Mouse (Mus musculus): ENCODE data around the gene Olfr1085. TPM values are rescaled to one million over a fixed set of nuclear protein-coding genes. Genes with fewer than 3 reads are reported as not detected.
"Not testable (repeated sequence)": the region's sequence is repeated elsewhere in the genome, so short reads cannot be mapped to it uniquely, and the experiment has no call there.

The Olfr1085 gene
- polyA plus RNA-seq (2015; fragmentation: Nextera tagmentation; extraction: Ambion mirVana) = not detected in 2 replicates

DNA sequence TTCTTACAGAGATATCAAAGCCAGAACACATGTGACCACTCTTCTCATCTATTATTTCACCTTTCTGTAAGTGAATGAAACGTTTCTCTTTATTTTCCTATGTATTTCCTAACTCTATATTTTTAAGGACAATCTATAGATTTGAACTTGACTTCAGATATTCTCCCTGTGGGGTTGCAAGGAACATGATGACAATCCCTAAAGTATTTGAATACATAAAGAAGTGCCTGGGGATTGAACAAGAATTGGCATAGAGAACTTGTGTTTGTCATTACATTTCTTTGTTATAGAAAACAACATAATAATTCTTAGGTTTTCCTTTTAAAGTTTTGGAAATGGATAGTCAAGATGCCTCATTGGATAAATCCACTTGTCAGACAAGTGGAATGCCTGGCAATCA, at the start of gene Olfr1085:
Olfr1085 (minus strand) TSS at position 101 of the 400 bp plus-strand sequence.
- ATAC-seq = no peak
- Histone ChIP-seq H3K9ac (ENCODE audit: low read depth, low read length) (no peak within 1 kb of the TSS), H3K36me3 (ENCODE audit: control insufficient read depth, insufficient read depth, low read length) (no peaks in the 10 kb centered on the region), H3K4me3 (ENCODE audit: low read length) (no peak within 1 kb of the TSS), H3K27ac (ENCODE audit: low read length) (no peak within 1 kb of the TSS), H3K4me1 (ENCODE audit: control insufficient read depth, insufficient read depth, low read length) (no peaks in the 10 kb centered on the region), H3K27me3 (replicated peaks; ENCODE audit: control insufficient read depth, insufficient read depth, low read length) (no peaks in the 10 kb centered on the region), H3K4me2 (ENCODE audit: low read depth, low read length) (no peak within 1 kb of the TSS), H3K9me3 (ENCODE audit: control insufficient read depth, low read length) (no peaks in the 10 kb centered on the region)
- WGBS = 21% methylated on average over 1 of the region's 1 CpGs

DNA sequence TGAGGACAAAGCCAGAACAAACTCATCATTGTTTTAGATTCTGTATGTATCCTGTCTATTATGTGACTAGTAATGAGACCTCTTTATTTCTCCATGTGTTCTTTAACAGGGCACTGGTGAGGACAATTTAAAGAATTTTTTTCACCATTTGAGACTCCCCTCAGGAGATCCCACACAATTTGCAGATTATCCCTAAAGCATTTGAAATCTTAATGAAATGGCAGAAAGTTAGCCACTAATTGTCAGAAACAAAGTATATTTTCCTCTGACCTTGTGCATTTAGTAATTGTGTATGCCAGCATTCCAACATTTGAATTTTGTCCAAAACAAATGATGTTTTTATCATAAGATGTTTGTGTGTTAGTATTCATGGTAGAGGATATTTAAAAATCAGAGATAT, 36.5 kb upstream of the Olfr1085 start, which contains the start of gene Olfr1087:
Olfr1087 (minus strand) TSS at position 101 of the 400 bp plus-strand sequence.
- H3K4me1 ChIP-seq (ENCODE audit: control insufficient read depth, insufficient read depth, low read length) = no peaks in the 10 kb centered on the region

DNA sequence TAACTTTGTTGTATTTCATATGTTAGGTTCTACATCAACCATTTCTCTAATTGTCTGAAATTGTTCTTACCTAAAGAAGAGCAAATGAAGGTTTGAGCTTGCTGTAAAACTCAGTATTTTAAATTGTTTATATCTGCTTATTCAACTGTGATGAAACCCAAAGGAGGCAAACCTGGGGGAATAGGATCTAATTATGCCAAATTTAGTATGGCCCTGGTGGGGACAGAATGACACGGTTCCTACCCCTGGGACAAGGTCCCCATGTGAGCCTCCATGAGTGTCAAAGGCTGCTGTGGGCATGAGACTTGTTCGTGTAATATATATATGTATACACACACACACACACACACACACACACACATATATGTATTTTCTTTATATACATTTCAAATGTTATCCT, 18.2 kb upstream of the Olfr1085 start, which contains the start of gene Olfr1086:
Olfr1086 (minus strand) TSS at position 101 of the 400 bp plus-strand sequence.
- no peaks in the 10 kb centered on the region for H3K27me3 ChIP-seq (replicated peaks; ENCODE audit: control insufficient read depth, insufficient read depth, low read length)
- no peaks in the 10 kb centered on the region for H3K36me3 ChIP-seq (ENCODE audit: control insufficient read depth, insufficient read depth, low read length)
- no peak within 1 kb of the TSS for H3K9ac ChIP-seq (ENCODE audit: low read depth, low read length)
- H3K9me3 ChIP-seq (ENCODE audit: control insufficient read depth, low read length) = no peaks in the 10 kb centered on the region
- no peak within 1 kb of the TSS for H3K4me2 ChIP-seq (ENCODE audit: low read depth, low read length)
- no peak for ATAC-seq
- 83% methylated on average over 2 of the region's 2 CpGs for WGBS
- H3K4me3 ChIP-seq (ENCODE audit: low read length) = no peak within 1 kb of the TSS
- H3K27ac ChIP-seq (ENCODE audit: low read length) = no peak within 1 kb of the TSS
- H3K4me1 ChIP-seq (ENCODE audit: control insufficient read depth, insufficient read depth, low read length) = no peaks in the 10 kb centered on the region

More for the DNA sequence above, 36.5 kb upstream of the Olfr1085 start, which contains the start of gene Olfr1087:
- H3K9ac ChIP-seq (ENCODE audit: low read depth, low read length) = no peak within 1 kb of the TSS
- no peaks in the 10 kb centered on the region for H3K36me3 ChIP-seq (ENCODE audit: control insufficient read depth, insufficient read depth, low read length)
- no peak for ATAC-seq
- no peak within 1 kb of the TSS for H3K27ac ChIP-seq (ENCODE audit: low read length)
- no peaks in the 10 kb centered on the region for H3K9me3 ChIP-seq (ENCODE audit: control insufficient read depth, low read length)
- H3K4me2 ChIP-seq (ENCODE audit: low read depth, low read length) = no peak within 1 kb of the TSS
- H3K4me3 ChIP-seq (ENCODE audit: low read length) = no peak within 1 kb of the TSS
- no peaks in the 10 kb centered on the region for H3K27me3 ChIP-seq (replicated peaks; ENCODE audit: control insufficient read depth, insufficient read depth, low read length)

DNA sequence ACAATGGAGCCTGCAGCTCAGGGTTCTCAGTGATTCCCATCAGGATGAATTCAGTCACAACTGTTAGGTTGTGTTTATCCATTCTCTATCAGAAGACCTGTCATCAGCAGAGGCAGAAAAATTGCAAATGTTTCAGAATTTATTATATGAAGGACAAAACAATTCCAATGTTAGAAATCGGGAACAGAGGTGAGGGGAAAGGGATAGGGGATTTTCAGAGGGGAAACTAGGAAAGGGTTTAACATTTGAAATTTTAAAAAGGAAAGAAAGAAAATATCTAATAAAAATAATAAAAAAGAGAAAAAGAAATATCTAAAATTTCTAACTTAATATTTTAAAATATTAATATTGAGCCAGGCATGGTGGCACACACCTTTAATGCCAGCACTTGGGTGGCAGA, 22.2 kb downstream of the Olfr1085 start, which contains the start of gene Olfr1084:
Olfr1084 (minus strand) TSS at position 101 of the 400 bp plus-strand sequence.
- not testable (repeated sequence) for H3K9me3 ChIP-seq (ENCODE audit: control insufficient read depth, low read length); H3K4me2 ChIP-seq (ENCODE audit: low read depth, low read length); H3K9ac ChIP-seq (ENCODE audit: low read depth, low read length); H3K4me1 ChIP-seq (ENCODE audit: control insufficient read depth, insufficient read depth, low read length); H3K27me3 ChIP-seq (replicated peaks; ENCODE audit: control insufficient read depth, insufficient read depth, low read length); H3K4me3 ChIP-seq (ENCODE audit: low read length); ATAC-seq; H3K36me3 ChIP-seq (ENCODE audit: control insufficient read depth, insufficient read depth, low read length); H3K27ac ChIP-seq (ENCODE audit: low read length)
- 89% methylated on average over 1 of the region's 1 CpGs for WGBS

Other genes starting within 250 kb of the Olfr1085 start
- not detected in 2 replicates for gene Olfr1061, start 248.0 kb downstream of the Olfr1085 start, polyA plus RNA-seq (2015; fragmentation: Nextera tagmentation; extraction: Ambion mirVana)
- gene Olfr1062, start 235.3 kb downstream of the Olfr1085 start, polyA plus RNA-seq (2015; fragmentation: Nextera tagmentation; extraction: Ambion mirVana) = not detected in 2 replicates
- not detected in 2 replicates for gene Olfr1065, start 211.4 kb downstream of the Olfr1085 start, polyA plus RNA-seq (2015; fragmentation: Nextera tagmentation; extraction: Ambion mirVana)
- not detected in 2 replicates for gene Olfr1066, start 205.8 kb downstream of the Olfr1085 start, polyA plus RNA-seq (2015; fragmentation: Nextera tagmentation; extraction: Ambion mirVana)
- not detected in 2 replicates for gene Olfr228, start 174.6 kb downstream of the Olfr1085 start, polyA plus RNA-seq (2015; fragmentation: Nextera tagmentation; extraction: Ambion mirVana)
- not detected in 2 replicates for gene Olfr1076, start 153.6 kb downstream of the Olfr1085 start, polyA plus RNA-seq (2015; fragmentation: Nextera tagmentation; extraction: Ambion mirVana)
- not detected in 2 replicates for gene Olfr1079, start 119.5 kb downstream of the Olfr1085 start, polyA plus RNA-seq (2015; fragmentation: Nextera tagmentation; extraction: Ambion mirVana)
- not detected in 2 replicates for gene Olfr1080, start 103.8 kb downstream of the Olfr1085 start, polyA plus RNA-seq (2015; fragmentation: Nextera tagmentation; extraction: Ambion mirVana)
- not detected in 2 replicates for gene Olfr1082, start 63.1 kb downstream of the Olfr1085 start, polyA plus RNA-seq (2015; fragmentation: Nextera tagmentation; extraction: Ambion mirVana)
- not detected in 2 replicates for gene Olfr1084, start 22.3 kb downstream of the Olfr1085 start, polyA plus RNA-seq (2015; fragmentation: Nextera tagmentation; extraction: Ambion mirVana)
- gene Olfr1086, start 18.1 kb upstream of the Olfr1085 start, polyA plus RNA-seq (2015; fragmentation: Nextera tagmentation; extraction: Ambion mirVana) = not detected in 2 replicates
- gene Olfr1087, start 36.4 kb upstream of the Olfr1085 start, polyA plus RNA-seq (2015; fragmentation: Nextera tagmentation; extraction: Ambion mirVana) = not detected in 2 replicates
- not detected in 2 replicates for gene Olfr1089, start 71.7 kb upstream of the Olfr1085 start, polyA plus RNA-seq (2015; fragmentation: Nextera tagmentation; extraction: Ambion mirVana)
- not detected in 2 replicates for gene Olfr1090, start 97.0 kb upstream of the Olfr1085 start, polyA plus RNA-seq (2015; fragmentation: Nextera tagmentation; extraction: Ambion mirVana)
- gene Olfr1093, start 120.5 kb upstream of the Olfr1085 start, polyA plus RNA-seq (2015; fragmentation: Nextera tagmentation; extraction: Ambion mirVana) = not detected in 2 replicates
- not detected in 2 replicates for gene Olfr141, start 148.0 kb upstream of the Olfr1085 start, polyA plus RNA-seq (2015; fragmentation: Nextera tagmentation; extraction: Ambion mirVana)
- gene Olfr1094, start 162.6 kb upstream of the Olfr1085 start, polyA plus RNA-seq (2015; fragmentation: Nextera tagmentation; extraction: Ambion mirVana) = not detected in 2 replicates
- not detected in 2 replicates for gene Olfr1095, start 189.7 kb upstream of the Olfr1085 start, polyA plus RNA-seq (2015; fragmentation: Nextera tagmentation; extraction: Ambion mirVana)
- gene Gm13723, start 212.8 kb upstream of the Olfr1085 start, polyA plus RNA-seq (2015; fragmentation: Nextera tagmentation; extraction: Ambion mirVana) = not detected in 2 replicates
- gene Olfr1097, start 230.2 kb upstream of the Olfr1085 start, polyA plus RNA-seq (2015; fragmentation: Nextera tagmentation; extraction: Ambion mirVana) = not detected in 2 replicates

Measured in intestine, embryonic 16.5 days (tissue).